Mouse (Mus musculus) adrenal gland, postnatal 4 days (tissue): ENCODE data around the gene Slc35b2. TPM values are rescaled to one million over a fixed set of nuclear protein-coding genes. Genes with fewer than 3 reads are reported as not detected.
A peak's percentile ranks its signal among the peaks of the same experiment; 100 is the strongest.

ENCODE experiments used
- DNase-seq, 2 experiments: peaks; one replicate each; pipeline ENCODE4 v3.0.0; 2021 to 2022; ENCODE audit warnings: low spot score in 2 of 2, mixed read lengths in 2 of 2
- total RNA-seq, 2 experiments: library from RNA; stranded (reverse); gene quantifications; 2 replicates each; pipeline ENCODE4 v1.2.3; 2021

Slc35b2 gene
- total RNA-seq, 2 experiments from 2014 or later: 69.2 to 71.8 TPM

DNA sequence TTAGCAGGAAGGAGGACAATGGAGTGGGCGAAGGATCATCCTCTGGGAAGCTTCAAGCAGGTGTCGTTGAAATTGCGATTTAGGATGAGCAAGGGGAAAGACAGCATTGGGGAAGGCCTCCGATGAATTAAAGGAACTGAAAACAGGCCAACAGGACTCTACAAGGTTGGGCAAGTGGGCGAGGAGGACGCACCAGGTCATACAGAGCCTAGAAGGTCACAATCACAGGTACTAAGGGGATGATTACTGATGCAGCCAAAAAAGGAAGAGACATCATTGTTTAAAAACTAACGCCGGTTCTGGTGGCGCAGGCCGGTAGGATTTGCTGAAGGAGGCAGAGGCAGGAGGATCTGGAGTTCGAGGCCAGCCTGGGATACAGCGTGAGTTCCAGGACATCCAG, 458 bp upstream of the Slc35b2 start:
- DNase-seq: no peak

GRCm38 (mm10) chr17:45564531-45565084, 934 bp downstream of the Slc35b2 start:
- DNase-seq: no peak

GRCm38 (mm10) chr17:45565103-45565502, 1.4 kb downstream of the Slc35b2 start:
- DNase-seq: no peak

- no peak for DNase-seq
Measured at GRCm38 (mm10) chr17:45566031-45566359, 2.3 kb downstream of the Slc35b2 start.

DNA sequence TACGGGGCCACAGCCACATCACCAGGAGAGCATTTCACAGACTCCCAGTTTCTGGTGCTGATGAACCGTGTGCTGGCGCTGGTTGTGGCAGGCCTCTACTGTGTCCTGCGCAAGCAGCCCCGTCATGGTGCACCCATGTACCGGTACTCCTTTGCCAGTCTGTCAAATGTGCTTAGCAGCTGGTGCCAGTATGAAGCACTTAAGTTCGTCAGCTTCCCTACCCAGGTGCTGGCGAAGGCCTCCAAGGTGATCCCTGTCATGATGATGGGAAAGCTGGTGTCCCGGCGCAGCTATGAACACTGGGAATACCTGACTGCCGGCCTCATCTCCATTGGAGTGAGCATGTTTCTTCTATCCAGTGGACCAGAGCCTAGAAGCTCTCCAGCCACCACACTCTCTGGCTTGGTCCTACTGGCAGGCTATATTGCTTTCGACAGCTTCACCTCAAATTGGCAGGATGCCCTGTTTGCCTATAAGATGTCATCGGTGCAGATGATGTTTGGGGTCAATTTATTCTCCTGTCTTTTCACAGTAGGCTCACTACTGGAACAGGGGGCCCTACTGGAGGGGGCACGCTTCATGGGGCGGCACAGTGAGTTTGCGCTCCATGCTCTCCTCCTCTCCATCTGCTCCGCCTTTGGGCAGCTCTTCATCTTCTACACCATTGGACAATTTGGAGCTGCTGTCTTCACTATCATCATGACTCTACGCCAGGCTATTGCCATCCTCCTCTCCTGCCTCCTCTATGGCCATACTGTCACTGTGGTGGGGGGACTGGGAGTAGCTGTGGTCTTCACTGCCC, 2.9 kb downstream of the Slc35b2 start:
- DNase-seq: no peak

DNA sequence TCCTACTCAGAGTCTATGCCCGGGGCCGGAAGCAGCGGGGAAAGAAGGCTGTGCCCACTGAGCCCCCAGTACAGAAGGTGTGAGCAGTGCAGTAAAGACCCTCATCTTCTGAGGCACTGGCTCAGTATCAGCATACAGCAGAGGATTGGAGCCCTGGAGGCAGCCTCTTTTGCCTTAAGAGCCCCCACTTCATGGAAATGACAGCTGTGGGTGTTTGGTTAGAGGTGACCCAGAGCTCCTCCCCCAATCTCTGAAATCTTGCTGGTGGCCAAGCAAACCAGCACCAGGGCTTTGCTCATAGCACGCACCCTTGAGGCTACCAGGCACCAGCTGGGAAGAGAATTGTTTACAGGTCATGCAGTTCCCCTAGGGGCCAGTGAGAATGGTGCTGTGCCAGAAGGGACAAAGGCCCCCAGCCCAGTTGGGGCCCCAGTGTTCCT, 3.5 kb downstream of the Slc35b2 start:
- DNase-seq: no peak

GRCm38 (mm10) chr17:45568990-45569389, 5.3 kb downstream of the Slc35b2 start:
- no peak for DNase-seq

- DNase-seq: no peak
Measured at GRCm38 (mm10) chr17:45569999-45570398, 6.3 kb downstream of the Slc35b2 start.

- peak in 1 of 2 experiments; percentile 55 for DNase-seq
Measured at GRCm38 (mm10) chr17:45572103-45573086, 8.7 kb downstream of the Slc35b2 start.

DNA sequence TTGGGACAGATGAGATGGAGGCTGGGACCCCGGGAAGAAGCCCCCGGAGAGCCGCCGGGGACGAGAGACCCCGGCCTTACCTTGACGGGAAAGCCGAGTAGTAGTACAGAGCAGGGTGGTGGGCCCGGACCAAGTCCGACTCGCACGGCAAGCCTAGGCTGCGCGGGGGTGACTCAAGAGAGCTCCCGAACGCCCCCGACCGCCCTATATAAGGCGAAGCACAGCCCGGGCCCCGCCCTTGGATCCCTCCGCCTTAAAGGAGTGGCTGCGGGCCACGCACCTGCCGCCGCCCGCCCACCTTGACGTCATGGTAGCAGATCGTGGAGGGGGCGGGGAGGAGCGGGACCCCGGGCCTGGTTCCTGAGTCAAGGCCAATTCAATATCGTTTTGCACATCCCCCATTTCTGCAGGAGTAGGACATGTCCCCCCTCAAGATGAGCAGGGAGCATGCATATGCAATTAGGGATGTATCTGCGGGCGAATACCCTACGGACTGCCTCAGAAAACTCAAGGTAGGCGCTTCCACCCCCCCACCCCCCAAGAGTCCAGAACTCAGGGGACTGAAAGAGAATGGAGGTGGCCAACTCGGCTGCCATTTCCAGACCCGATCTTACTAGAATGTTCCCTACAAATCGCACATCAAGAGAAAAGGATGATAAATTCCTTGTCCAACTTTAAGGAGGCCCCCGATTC, 9.6 kb downstream of the Slc35b2 start, which contains the start of gene Hsp90ab1:
Gene Hsp90ab1 (minus strand): TSS at position 185 of the 693 bp plus-strand sequence.
- peak; percentile 99 for DNase-seq

GRCm38 (mm10) chr17:45573780-45574123, 10.1 kb downstream of the Slc35b2 start:
- DNase-seq: peak; percentile 92 to 95

GRCm38 (mm10) chr17:45574129-45574761, 10.6 kb downstream of the Slc35b2 start:
- DNase-seq: peak in 1 of 2 experiments; percentile 46

GRCm38 (mm10) chr17:45575123-45575897, 11.6 kb downstream of the Slc35b2 start:
- no peak for DNase-seq

- no peak for DNase-seq
Measured at GRCm38 (mm10) chr17:45578242-45578641, 14.6 kb downstream of the Slc35b2 start.

GRCm38 (mm10) chr17:45578843-45579242, 15.2 kb downstream of the Slc35b2 start:
- DNase-seq: no peak

GRCm38 (mm10) chr17:45579554-45579953, 15.9 kb downstream of the Slc35b2 start:
- DNase-seq: no peak

DNA sequence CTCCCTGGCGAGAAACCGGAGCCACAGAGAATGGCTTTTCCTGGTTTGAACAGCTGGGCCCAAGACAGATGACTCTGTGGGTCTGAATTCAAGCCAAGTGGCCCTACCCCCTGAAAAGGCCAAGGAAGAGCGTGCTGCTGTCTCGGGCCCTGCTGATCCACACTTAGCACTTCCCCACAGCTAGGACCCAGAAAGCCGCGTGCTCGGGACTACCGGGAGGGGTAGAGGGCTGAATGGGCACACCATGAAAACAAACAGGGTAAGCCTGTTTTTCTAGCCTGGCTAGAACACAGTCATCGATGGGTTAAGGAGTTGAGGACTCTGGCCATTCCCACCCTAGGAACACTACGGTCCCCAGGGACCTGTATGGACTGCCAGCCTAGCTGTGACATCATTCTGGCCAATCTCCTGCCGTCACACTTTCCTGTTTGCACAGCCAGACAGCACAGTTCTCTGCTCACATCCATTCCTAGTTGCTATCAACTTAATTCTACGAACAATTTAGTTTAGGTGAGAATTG, 17.3 kb downstream of the Slc35b2 start:
- no peak for DNase-seq

GRCm38 (mm10) chr17:45581567-45581983, 17.9 kb downstream of the Slc35b2 start:
- no peak for DNase-seq

DNA sequence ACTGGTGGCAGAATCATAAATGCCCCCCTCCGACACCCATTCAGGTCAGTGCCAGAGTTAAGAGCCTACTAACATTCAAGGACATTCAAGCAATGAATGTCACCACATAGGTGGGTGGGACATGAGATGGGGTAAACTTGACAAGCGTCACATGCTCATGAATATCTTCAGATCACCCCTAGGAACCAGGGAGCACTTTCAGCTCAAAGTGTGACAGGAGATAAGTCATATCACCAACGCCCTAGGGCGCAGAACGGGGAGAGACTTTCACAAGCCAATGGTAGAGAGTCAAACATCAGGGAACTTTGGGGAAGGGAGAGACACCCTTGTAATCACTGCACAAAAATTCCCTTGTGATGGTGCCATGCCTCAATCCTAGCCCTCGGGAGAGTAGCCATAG, 18.5 kb downstream of the Slc35b2 start:
- DNase-seq: no peak
